Mouse (Mus musculus): ENCODE data around the gene Dpysl4. TPM values are rescaled to one million over a fixed set of nuclear protein-coding genes. Genes with fewer than 3 reads are reported as not detected.

Gene Dpysl4
- polyA plus RNA-seq, 1 experiment from 2014 or later = 3.4 TPM

DNA sequence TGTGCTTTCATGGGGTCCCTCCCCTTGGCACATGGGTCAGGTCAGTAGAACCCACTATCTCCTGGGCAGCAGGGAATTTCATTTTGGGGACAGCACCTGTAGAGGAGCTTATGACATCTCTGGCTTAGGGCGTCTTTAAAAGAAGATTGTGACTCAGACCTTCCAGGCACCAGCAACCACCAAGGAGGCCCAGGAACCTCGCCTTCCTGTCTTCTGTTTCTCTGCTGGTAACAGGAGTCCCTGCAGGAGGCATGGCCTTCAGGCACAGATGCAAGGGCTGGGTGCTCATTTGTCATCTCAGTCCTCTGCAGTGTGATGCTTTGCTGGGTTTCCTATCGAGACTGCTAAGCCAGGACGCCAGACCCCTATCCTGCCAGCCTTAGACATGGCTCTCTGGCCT, 43.2 kb downstream of the Dpysl4 start:
- Histone ChIP-seq H3K36me3 (no peaks in the 10 kb centered on the region), H3K27me3 (replicated peaks) (peaks cover 26% of the 10 kb centered on the region), H3K4me3 (no peak overlapping the region), H3K4me2 (no peak overlapping the region), H3K9ac (no peak overlapping the region), H3K27ac (ENCODE audit: poor library complexity, severe bottlenecking) (no peak overlapping the region), H3K9me3 (replicated peaks) (no peaks in the 10 kb centered on the region), H3K4me1 (replicated peaks) (no peaks in the 10 kb centered on the region)
- ATAC-seq (ENCODE audit: insufficient number of reproducible peaks, low FRiP score) = no peak
- 60% methylated on average over 4 of the region's 4 CpGs for WGBS

GRCm38 (mm10) chr7:139130361-139130760, 44.6 kb downstream of the Dpysl4 start:
- 67% methylated on average over 6 of the region's 6 CpGs for WGBS
- Histone ChIP-seq H3K9ac (no peak overlapping the region), H3K27ac (ENCODE audit: poor library complexity, severe bottlenecking) (no peak overlapping the region)

GRCm38 (mm10) chr7:139131538-139131937, 45.7 kb downstream of the Dpysl4 start:
- no peaks in the 10 kb centered on the region for H3K36me3 ChIP-seq
- H3K9me3 ChIP-seq (replicated peaks) = no peaks in the 10 kb centered on the region
- no peak overlapping the region for H3K4me2 ChIP-seq
- peaks cover 15% of the 10 kb centered on the region for H3K4me1 ChIP-seq (replicated peaks)
- no peak for ATAC-seq (ENCODE audit: insufficient number of reproducible peaks, low FRiP score)
- WGBS = 63% methylated on average over 8 of the region's 8 CpGs
- H3K4me3 ChIP-seq = no peak overlapping the region
- no peak overlapping the region for H3K9ac ChIP-seq
- H3K27ac ChIP-seq (ENCODE audit: poor library complexity, severe bottlenecking) = no peak overlapping the region
- H3K27me3 ChIP-seq (replicated peaks) = peaks cover 26% of the 10 kb centered on the region

More at GRCm38 (mm10) chr7:139130361-139130760, 44.6 kb downstream of the Dpysl4 start:
- Histone ChIP-seq H3K27me3 (replicated peaks) (peaks cover 26% of the 10 kb centered on the region), H3K4me3 (no peak overlapping the region), H3K4me2 (no peak overlapping the region), H3K36me3 (no peaks in the 10 kb centered on the region), H3K4me1 (replicated peaks) (peaks cover 8% of the 10 kb centered on the region), H3K9me3 (replicated peaks) (no peaks in the 10 kb centered on the region)
- ATAC-seq (ENCODE audit: insufficient number of reproducible peaks, low FRiP score) = no peak

DNA sequence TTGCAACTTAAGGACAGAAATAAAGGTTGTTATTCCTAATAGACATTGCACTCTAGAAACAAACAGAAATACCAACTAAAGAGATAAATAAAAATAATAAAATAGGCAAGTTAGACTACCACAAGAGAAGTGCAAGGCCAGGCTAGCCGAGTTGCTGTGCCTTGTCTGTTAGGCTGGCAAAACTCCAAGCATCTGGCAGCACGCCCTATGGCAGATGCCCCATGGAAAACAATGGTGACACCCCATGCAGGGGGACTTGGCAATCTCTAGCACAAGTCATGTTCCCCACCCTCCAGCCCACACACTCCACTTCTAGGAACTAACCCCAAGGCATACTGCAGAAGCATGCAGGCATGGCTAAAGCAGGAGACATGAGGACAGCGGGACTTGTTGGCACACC, 47.6 kb downstream of the Dpysl4 start:
- Histone ChIP-seq H3K4me1 (replicated peaks) (peaks cover 15% of the 10 kb centered on the region), H3K4me3 (no peak overlapping the region), H3K36me3 (no peaks in the 10 kb centered on the region), H3K9ac (no peak overlapping the region), H3K9me3 (replicated peaks) (no peaks in the 10 kb centered on the region), H3K4me2 (no peak overlapping the region), H3K27ac (ENCODE audit: poor library complexity, severe bottlenecking) (no peak overlapping the region), H3K27me3 (replicated peaks) (peaks cover 19% of the 10 kb centered on the region)
- 70% methylated on average over 3 of the region's 3 CpGs for WGBS
- no peak for ATAC-seq (ENCODE audit: insufficient number of reproducible peaks, low FRiP score)

DNA sequence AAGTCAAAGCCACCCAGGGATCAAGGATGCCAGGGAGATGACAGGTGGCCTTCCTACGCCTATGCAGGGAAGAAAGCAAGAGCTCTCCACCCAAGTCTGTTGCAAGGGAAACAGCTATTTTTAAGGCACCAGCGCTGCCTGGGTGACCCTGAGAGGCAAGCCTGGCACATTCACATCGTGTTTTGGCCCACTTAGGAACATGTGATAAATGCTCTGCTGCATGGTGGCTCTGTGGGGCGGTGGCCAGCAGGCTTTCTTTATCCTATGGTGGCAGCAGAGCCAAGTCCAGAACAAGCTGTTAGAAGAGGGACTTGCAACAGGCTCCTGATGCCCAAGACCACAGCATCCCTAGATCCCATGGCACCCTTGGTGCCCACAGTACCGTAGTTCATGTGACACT, 49.4 kb downstream of the Dpysl4 start:
- Histone ChIP-seq H3K27ac (ENCODE audit: poor library complexity, severe bottlenecking) (no peak overlapping the region), H3K9ac (no peak overlapping the region), H3K4me1 (replicated peaks) (peaks cover 15% of the 10 kb centered on the region), H3K9me3 (replicated peaks) (no peaks in the 10 kb centered on the region), H3K36me3 (no peaks in the 10 kb centered on the region), H3K4me2 (no peak overlapping the region), H3K4me3 (no peak overlapping the region), H3K27me3 (replicated peaks) (peaks cover 12% of the 10 kb centered on the region)
- WGBS = 51% methylated on average over 5 of the region's 5 CpGs
- no peak for ATAC-seq (ENCODE audit: insufficient number of reproducible peaks, low FRiP score)

DNA sequence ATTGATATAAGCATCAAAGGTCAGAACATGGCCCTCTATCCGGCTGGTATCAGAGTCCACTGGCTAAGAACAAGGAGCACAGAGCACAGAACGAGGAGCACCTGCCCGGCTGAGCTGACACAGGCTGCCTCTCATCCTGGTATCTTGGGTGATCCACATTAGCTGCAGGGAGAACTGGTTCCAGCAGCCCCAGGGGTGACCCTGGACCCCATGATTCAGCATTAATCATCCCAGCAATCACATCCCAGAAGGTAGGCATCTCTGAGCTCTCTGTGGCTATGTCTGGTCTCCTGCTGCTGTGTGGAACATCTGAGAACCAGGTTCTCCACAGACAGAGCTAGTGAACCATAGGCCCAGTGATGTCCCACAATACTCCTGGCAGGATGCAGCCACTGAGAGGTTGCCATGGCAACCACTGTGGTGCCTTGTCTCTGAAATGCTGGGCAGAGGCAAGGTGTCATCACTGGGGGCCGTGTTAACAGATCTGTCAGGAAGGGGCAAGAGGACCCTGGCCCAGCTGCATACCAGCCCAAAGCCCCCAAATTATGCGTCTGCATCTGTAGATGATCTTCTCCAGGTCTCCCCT, 51.2 kb downstream of the Dpysl4 start:
- no peak overlapping the region for H3K4me2 ChIP-seq
- WGBS = 63% methylated on average over 5 of the region's 5 CpGs

DNA sequence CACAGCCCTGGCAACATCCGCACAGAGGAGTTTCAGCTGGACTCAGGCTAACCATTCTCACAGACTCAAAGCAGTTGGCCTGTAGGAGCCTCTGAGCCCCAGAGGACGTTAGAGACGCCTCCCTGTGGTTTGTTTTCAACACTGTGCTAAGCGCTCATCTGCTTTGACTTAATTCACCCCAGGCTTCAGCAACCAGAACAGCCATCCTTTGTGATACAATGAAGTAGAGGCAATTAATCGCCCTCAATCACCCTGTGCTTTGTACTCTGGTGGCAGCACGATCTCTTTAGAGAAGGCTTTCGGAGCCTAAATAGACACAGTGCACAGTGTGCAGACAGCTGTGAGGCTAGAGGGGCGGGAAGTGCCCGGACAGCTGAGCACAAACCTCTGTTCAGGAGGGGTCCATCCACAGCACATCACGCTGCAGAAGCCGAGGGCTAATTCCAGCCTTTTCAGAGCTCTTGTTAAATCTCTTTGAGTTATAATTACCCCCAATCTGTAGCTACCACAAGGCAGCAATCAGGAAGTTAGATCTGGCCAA, 54.2 kb downstream of the Dpysl4 start:
- 31% methylated on average over 11 of the region's 11 CpGs for WGBS
- Histone ChIP-seq H3K27ac (ENCODE audit: poor library complexity, severe bottlenecking) (no peak overlapping the region), H3K9ac (no peak overlapping the region), H3K36me3 (no peaks in the 10 kb centered on the region), H3K4me2 (no peak overlapping the region), H3K9me3 (replicated peaks) (no peaks in the 10 kb centered on the region), H3K4me1 (replicated peaks) (peaks cover 11% of the 10 kb centered on the region), H3K27me3 (replicated peaks) (peaks cover 15% of the 10 kb centered on the region), H3K4me3 (no peak overlapping the region)
- ATAC-seq (ENCODE audit: insufficient number of reproducible peaks, low FRiP score) = no peak

More for the DNA sequence above, 51.2 kb downstream of the Dpysl4 start:
- no peak for ATAC-seq (ENCODE audit: insufficient number of reproducible peaks, low FRiP score)
- Histone ChIP-seq H3K9me3 (replicated peaks) (no peaks in the 10 kb centered on the region), H3K27ac (ENCODE audit: poor library complexity, severe bottlenecking) (no peak overlapping the region), H3K9ac (no peak overlapping the region), H3K27me3 (replicated peaks) (peaks cover 18% of the 10 kb centered on the region), H3K4me3 (no peak overlapping the region), H3K36me3 (no peaks in the 10 kb centered on the region), H3K4me1 (replicated peaks) (peaks cover 15% of the 10 kb centered on the region)

- Histone ChIP-seq H3K27me3 (replicated peaks) (peaks cover 9% of the 10 kb centered on the region; the same call in 1 of the 2 replicates), H3K27ac (ENCODE audit: poor library complexity, severe bottlenecking) (no peak overlapping the region), H3K9ac (no peak overlapping the region), H3K36me3 (no peaks in the 10 kb centered on the region), H3K9me3 (replicated peaks) (no peaks in the 10 kb centered on the region), H3K4me1 (replicated peaks) (peaks cover 6% of the 10 kb centered on the region; the same call in 1 of the 2 replicates), H3K4me2 (no peak overlapping the region), H3K4me3 (no peak overlapping the region)
- ATAC-seq (ENCODE audit: insufficient number of reproducible peaks, low FRiP score) = no peak
- 52% methylated on average over 1 of the region's 1 CpGs for WGBS
Observed at GRCm38 (mm10) chr7:139143785-139144184, 58.0 kb downstream of the Dpysl4 start.

DNA sequence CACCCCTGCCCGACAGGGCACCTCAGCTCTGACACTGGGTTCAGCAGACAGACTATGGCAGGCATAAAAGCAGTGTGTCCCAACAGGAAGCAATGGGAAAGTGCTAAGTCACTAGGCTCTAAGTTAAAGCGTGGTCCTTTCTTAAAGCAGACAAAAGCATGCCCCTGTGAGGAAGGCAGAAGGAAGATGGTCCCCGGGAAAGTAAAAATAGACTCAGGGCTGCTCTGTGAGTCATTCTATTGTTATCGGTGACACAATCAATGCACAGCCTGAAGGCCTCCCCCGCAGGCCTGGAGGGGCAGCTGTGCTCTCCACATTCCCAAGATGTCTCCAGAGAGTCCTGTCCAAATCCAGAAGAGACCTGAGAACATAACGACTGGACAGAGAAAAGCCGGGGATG, 60.1 kb downstream of the Dpysl4 start:
- no peak overlapping the region for H3K4me2 ChIP-seq
- peaks cover 26% of the 10 kb centered on the region for H3K27me3 ChIP-seq (replicated peaks)
- peaks cover 6% of the 10 kb centered on the region; the same call in 1 of the 2 replicates for H3K4me1 ChIP-seq (replicated peaks)
- 21% methylated on average over 7 of the region's 7 CpGs for WGBS
- H3K9me3 ChIP-seq (replicated peaks) = no peaks in the 10 kb centered on the region
- no peak overlapping the region for H3K9ac ChIP-seq
- no peaks in the 10 kb centered on the region for H3K36me3 ChIP-seq
- ATAC-seq (ENCODE audit: insufficient number of reproducible peaks, low FRiP score) = no peak
- H3K4me3 ChIP-seq = no peak overlapping the region
- no peak overlapping the region for H3K27ac ChIP-seq (ENCODE audit: poor library complexity, severe bottlenecking)

GRCm38 (mm10) chr7:139147360-139147759, 61.6 kb downstream of the Dpysl4 start:
- H3K36me3 ChIP-seq = no peaks in the 10 kb centered on the region
- H3K9me3 ChIP-seq (replicated peaks) = no peaks in the 10 kb centered on the region
- 39% methylated on average over 4 of the region's 4 CpGs for WGBS
- peaks cover 6% of the 10 kb centered on the region; the same call in 1 of the 2 replicates for H3K4me1 ChIP-seq (replicated peaks)
- H3K4me3 ChIP-seq = no peak overlapping the region
- no peak overlapping the region for H3K9ac ChIP-seq
- ATAC-seq (ENCODE audit: insufficient number of reproducible peaks, low FRiP score) = no peak
- peaks cover 31% of the 10 kb centered on the region for H3K27me3 ChIP-seq (replicated peaks)
- no peak overlapping the region for H3K4me2 ChIP-seq
- no peak overlapping the region for H3K27ac ChIP-seq (ENCODE audit: poor library complexity, severe bottlenecking)

GRCm38 (mm10) chr7:139149373-139149772, 63.6 kb downstream of the Dpysl4 start:
- H3K36me3 ChIP-seq = no peaks in the 10 kb centered on the region
- H3K4me2 ChIP-seq = no peak overlapping the region
- H3K4me1 ChIP-seq (replicated peaks) = peaks cover 6% of the 10 kb centered on the region; the same call in 1 of the 2 replicates
- no peak overlapping the region for H3K4me3 ChIP-seq
- no peak overlapping the region for H3K27ac ChIP-seq (ENCODE audit: poor library complexity, severe bottlenecking)
- peaks cover 43% of the 10 kb centered on the region for H3K27me3 ChIP-seq (replicated peaks)
- 14% methylated on average over 7 of the region's 7 CpGs for WGBS
- no peak overlapping the region for H3K9ac ChIP-seq
- no peak for ATAC-seq (ENCODE audit: insufficient number of reproducible peaks, low FRiP score)
- H3K9me3 ChIP-seq (replicated peaks) = no peaks in the 10 kb centered on the region

DNA sequence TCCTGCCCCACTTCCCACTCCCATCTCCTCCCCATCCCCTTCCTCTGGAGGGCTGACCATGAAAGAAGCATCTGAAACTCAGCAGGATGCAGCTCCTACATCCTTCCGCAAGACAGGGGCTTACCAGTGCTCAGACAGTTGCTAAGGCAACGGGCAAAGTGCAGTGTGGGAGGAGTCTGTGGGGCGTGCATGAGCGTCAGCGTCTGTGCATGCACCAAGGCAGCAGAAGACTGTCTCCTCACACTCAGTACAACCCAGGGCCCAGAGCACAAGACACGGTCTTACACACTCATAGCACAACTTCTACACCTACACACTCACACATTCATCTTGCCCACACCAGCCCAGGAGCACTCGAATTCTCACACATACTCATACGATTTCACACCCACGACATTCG, 65.3 kb downstream of the Dpysl4 start:
- no peaks in the 10 kb centered on the region for H3K36me3 ChIP-seq
- no peak overlapping the region for H3K4me2 ChIP-seq
- no peak overlapping the region for H3K9ac ChIP-seq
- H3K9me3 ChIP-seq (replicated peaks) = no peaks in the 10 kb centered on the region
- no peak overlapping the region for H3K4me3 ChIP-seq
- 45% methylated on average over 10 of the region's 10 CpGs for WGBS
- no peak for ATAC-seq (ENCODE audit: insufficient number of reproducible peaks, low FRiP score)
- H3K4me1 ChIP-seq (replicated peaks) = peaks cover under 1% of the 10 kb centered on the region; the same call in 1 of the 2 replicates
- no peak overlapping the region for H3K27ac ChIP-seq (ENCODE audit: poor library complexity, severe bottlenecking)
- H3K27me3 ChIP-seq (replicated peaks) = peaks cover 43% of the 10 kb centered on the region

Measured in heart, embryonic 12.5 days (tissue).